Mouse (Mus musculus) adrenal gland, postnatal 25 days (tissue): Measurements from ENCODE around the gene Bcl7a. TPM values are rescaled to one million over a fixed set of nuclear protein-coding genes. Genes with fewer than 3 reads are reported as not detected.

ENCODE experiments used
- DNase-seq: peaks from one replicate; pipeline ENCODE4 v3.0.0; 2021; ENCODE audit warnings: mixed read lengths
- total RNA-seq: library from RNA; stranded (reverse); gene quantifications from 2 replicates; pipeline ENCODE4 v1.2.3, GENCODE M21; 2021

The Bcl7a gene
- total RNA-seq, 1 experiment from 2014 or later, result 15.4 TPM

GRCm38 (mm10) chr5:123416566-123417518 is 73.2 kb downstream of the Bcl7a start:
- DNase-seq, result peak; percentile 18

GRCm38 (mm10) chr5:123423885-123424284 is 80.3 kb downstream of the Bcl7a start:
- DNase-seq, result no peak

Other genes starting within 250 kb of the Bcl7a start
- 1.1 and 1.6 TPM in 2 replicates for gene Rhof, start 211.1 kb upstream of the Bcl7a start, total RNA-seq
- gene Setd1b, start 201.6 kb upstream of the Bcl7a start, total RNA-seq, result 34.7 and 41.6 TPM in 2 replicates
- gene Psmd9, start 174.4 kb upstream of the Bcl7a start, total RNA-seq, result 26.8 and 30.8 TPM in 2 replicates
- gene Hpd, start 161.1 kb upstream of the Bcl7a start, total RNA-seq, result 1.4 and 25.2 TPM in 2 replicates
- 1.3 and 1.6 TPM in 2 replicates for gene Wdr66, start 91.7 kb upstream of the Bcl7a start, total RNA-seq
- gene Mlxip, start 51.0 kb downstream of the Bcl7a start, total RNA-seq, result 25.3 and 30.5 TPM in 2 replicates
- gene Lrrc43, start 145.5 kb downstream of the Bcl7a start, total RNA-seq, result not detected in 2 replicates
- gene Il31, start 145.7 kb downstream of the Bcl7a start, total RNA-seq, result not detected in 2 replicates
- 0.30 TPM in 1 of 2 replicates, not detected in the other for gene B3gnt4, start 166.6 kb downstream of the Bcl7a start, total RNA-seq
- 65.0 and 79.3 TPM in 2 replicates for gene Diablo, start 180.3 kb downstream of the Bcl7a start, total RNA-seq
- 6.4 and 11.3 TPM in 2 replicates for gene Gm49027, start 181.7 kb downstream of the Bcl7a start, total RNA-seq
- 40.2 and 51.5 TPM in 2 replicates for gene Vps33a, start 229.2 kb downstream of the Bcl7a start, total RNA-seq